Mouse (Mus musculus) limb, embryonic 13.5 days (tissue): Measurements from ENCODE around the gene Tspan17. TPM values are rescaled to one million over a fixed set of nuclear protein-coding genes. Genes with fewer than 3 reads are reported as not detected.

Source experiments
- ATAC-seq: fragments of 200-750 bp; cut with Nextera tagmentation; 2 replicates; pipeline ENCODE4 v1.8.0; 2017; ENCODE audit warnings: low read depth, moderate number of reproducible peaks, moderate TSS enrichment; ENCODE audit not compliant: low FRiP score
- H3K27ac ChIP-seq: fragments of 300-500 bp; sonication (generic); 2 replicates; pipeline ENCODE4 v1.5.1; 2015; ENCODE audit warnings: inconsistent platforms, mild to moderate bottlenecking, moderate library complexity
- H3K27me3 ChIP-seq: fragments of 300-500 bp; sonication (generic); 2 replicates; pipeline ENCODE4 v1.6.1; 2015; ENCODE audit warnings: mild to moderate bottlenecking, inconsistent platforms
- H3K36me3 ChIP-seq: fragments of 300-500 bp; sonication (generic); 2 replicates; pipeline ENCODE4 v1.6.1; 2015; ENCODE audit warnings: inconsistent platforms, mild to moderate bottlenecking, moderate library complexity
- H3K4me1 ChIP-seq: fragments of 300-500 bp; sonication (generic); 2 replicates; pipeline ENCODE4 v1.6.1; 2015; ENCODE audit warnings: inconsistent platforms
- H3K4me2 ChIP-seq: fragments of 300-500 bp; sonication (generic); replicated peaks from 2 replicates; pipeline ENCODE4 v1.6.1; 2015; ENCODE audit warnings: inconsistent platforms, mild to moderate bottlenecking, moderate library complexity
- H3K4me3 ChIP-seq: fragments of 300-500 bp; sonication (generic); 2 replicates; pipeline ENCODE4 v1.5.1; 2015; ENCODE audit warnings: moderate library complexity, mild to moderate bottlenecking, inconsistent platforms
- H3K9ac ChIP-seq: fragments of 300-500 bp; sonication (generic); 2 replicates; pipeline ENCODE4 v1.6.1; 2015; ENCODE audit warnings: mild to moderate bottlenecking, inconsistent platforms
- H3K9me3 ChIP-seq: fragments of 300-500 bp; sonication (generic); 2 replicates; pipeline ENCODE4 v1.6.1; 2016; ENCODE audit warnings: inconsistent platforms
- WGBS: fragments of 180-500 bp; shearing (Covaris S2); methylation state at CpG from one replicate; pipeline ENCODE4 v1.1.7; 2015; 5-methylcytosine and 5-hydroxymethylcytosine counted together
- polyA plus RNA-seq: library from polyadenylated mRNA; unstranded; fragments of >200 nt; fragmentation: Nextera tagmentation; extraction: Ambion mirVana; gene quantifications from 2 replicates; pipeline ENCODE4 v1.2.1, GENCODE M21; 2015

The Tspan17 gene
- polyA plus RNA-seq, 1 experiment from 2014 or later, result 4.7 TPM

DNA sequence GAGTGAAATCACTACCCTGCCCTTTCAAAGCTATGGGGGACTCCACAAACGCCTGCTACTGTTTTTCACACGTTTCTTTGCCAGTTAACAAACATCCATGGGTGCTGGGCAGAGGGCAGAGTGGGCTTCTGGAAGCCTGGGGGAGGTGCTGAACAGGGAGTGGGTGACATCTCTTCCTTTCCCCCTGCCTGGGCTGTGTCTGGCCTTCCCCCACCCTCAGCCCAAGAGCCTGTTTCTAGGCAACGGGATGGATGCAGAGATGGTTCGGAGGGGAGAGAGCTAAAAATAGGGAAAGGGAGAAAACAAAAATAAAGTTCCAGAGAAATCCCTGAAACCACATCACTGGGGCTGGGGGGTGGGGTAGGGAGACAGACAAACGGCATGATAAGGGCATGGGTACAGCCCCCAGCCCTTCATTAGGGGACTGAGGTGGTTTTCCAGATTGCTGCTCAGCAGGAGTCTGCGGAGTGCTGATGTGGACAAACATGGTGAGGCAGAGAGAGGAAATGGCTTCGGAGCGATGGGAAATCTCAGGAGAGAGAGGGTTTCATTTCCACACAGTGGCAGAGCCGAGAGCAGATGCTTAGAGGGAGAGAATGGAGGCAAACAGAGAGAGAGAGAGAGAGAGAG lies 33.9 kb upstream of the Tspan17 start:
- Histone ChIP-seq H3K27me3 (peaks cover 80% of the 10 kb centered on the region), H3K4me3 (no peak overlapping the region), H3K4me2 (no peak overlapping the region), H3K9ac (no peak overlapping the region), H3K36me3 (no peaks in the 10 kb centered on the region), H3K4me1 (peaks cover 13% of the 10 kb centered on the region; the same call in 1 of the 2 replicates), H3K27ac (no peak overlapping the region), H3K9me3 (no peaks in the 10 kb centered on the region)
- ATAC-seq, result no peak
- 27% methylated on average over 9 of the region's 9 CpGs for WGBS

DNA sequence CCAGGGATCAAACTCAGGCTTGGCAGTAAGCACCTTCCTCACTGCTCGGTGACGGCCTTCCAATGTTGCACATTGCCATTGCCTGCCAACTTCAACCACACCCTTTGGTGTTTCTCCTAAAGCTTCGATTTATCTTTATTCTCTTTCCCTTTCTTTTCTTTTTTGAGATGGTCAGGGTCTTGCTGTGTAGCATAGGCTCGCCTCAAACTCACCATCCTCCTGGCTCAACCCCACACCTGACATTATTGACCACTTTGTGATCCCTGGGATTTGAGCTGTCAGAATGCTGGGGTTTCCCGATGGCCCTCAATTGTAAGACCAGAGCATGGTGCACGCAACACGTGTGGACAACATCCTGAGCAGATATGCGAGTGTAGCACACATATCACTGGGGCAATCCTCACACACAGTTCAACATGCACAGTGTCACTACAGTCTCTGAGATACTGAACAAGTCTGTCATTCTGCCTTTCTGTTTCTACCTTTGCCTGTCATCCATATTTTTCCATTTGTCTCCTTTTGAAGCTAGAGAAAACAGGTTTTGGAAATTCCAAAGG lies 32.9 kb upstream of the Tspan17 start:
- 86% methylated on average over 8 of the region's 8 CpGs for WGBS
- ATAC-seq, result no peak
- Histone ChIP-seq H3K9me3 (no peaks in the 10 kb centered on the region), H3K9ac (no peak overlapping the region), H3K4me2 (no peak overlapping the region), H3K27ac (no peak overlapping the region), H3K4me3 (no peak overlapping the region), H3K27me3 (peaks cover 81% of the 10 kb centered on the region), H3K4me1 (peaks cover 13% of the 10 kb centered on the region; the same call in 1 of the 2 replicates), H3K36me3 (no peaks in the 10 kb centered on the region)

DNA sequence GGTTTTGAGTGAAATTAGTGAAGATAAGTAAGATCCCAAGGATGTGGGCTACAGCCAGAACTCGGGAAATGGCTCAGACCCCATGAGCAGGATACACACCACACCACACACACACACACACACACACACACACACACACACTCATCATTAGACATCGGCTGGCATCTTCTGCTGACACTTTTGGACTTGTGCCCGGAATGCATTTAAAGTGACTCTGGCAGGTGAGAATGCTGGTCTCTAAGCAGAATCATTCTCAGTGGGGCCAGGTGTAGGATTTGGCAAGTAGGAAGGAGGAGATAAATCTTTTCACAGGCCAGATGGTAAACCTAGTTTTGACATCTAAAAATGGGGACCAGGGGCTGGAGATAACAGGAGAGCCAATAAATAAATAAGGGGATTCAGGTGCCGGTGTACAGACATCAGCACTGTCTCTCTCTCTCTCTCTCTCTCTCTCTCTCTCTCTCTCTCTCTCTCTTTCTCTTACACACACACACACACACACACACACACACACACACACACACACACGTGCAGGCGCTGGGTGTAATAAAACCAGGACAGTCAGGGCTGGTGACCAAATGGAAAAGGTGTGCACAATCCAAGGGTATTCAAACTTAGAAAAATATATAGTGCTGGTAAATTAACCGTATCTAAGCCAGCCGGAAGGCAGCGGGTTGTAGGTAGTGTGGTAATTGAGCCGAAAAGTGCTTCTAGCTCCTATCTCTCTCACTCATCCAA lies 31.9 kb upstream of the Tspan17 start:
- H3K36me3 ChIP-seq, result no peaks in the 10 kb centered on the region
- H3K9ac ChIP-seq, result no peak overlapping the region
- H3K27me3 ChIP-seq, result peaks cover 79% of the 10 kb centered on the region
- H3K4me2 ChIP-seq, result peak overlapping the region; percentile 70
- H3K4me1 ChIP-seq, result peaks cover 13% of the 10 kb centered on the region; the same call in 1 of the 2 replicates
- no peak for ATAC-seq
- H3K9me3 ChIP-seq, result no peaks in the 10 kb centered on the region
- no peak overlapping the region for H3K27ac ChIP-seq
- H3K4me3 ChIP-seq, result peak overlapping the region; percentile 42
- 48% methylated on average over 10 of the region's 10 CpGs for WGBS

DNA sequence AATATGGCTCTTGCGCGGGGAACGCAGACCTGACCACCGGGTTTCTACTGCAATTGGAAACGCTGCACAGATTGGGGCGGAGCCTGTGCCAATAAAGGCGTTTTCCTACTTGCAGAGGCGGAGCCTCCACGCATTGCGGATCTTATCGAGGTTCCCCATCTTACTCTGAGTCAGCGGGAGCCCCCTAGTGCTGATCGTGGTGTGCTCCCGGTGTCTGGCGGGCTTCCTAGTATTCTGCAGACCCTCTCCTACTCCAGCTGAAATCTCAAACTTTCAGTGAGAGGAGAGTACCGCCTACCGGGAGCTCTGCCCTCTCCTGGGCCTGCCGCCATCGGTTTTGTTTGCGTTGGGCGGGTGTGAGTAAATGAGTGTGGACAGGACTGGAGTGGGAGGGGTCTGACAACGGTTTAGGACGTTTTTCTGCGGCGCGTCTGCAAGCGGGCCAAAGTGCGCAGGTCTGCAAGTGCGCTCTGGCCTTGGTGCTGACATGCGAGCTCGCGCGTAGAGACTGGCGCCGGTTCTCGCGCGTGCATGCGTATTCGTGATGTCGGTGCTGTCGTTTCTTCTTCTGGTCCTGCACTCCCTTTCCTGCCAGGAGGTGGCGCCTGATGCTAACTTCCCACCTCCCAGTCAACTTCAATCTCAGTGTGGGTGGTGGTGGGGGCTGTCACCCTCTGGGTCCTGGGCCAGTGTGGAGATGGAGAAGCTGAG lies 31.0 kb upstream of the Tspan17 start:
- no peaks in the 10 kb centered on the region for H3K36me3 ChIP-seq
- H3K27me3 ChIP-seq, result peaks cover 79% of the 10 kb centered on the region

DNA sequence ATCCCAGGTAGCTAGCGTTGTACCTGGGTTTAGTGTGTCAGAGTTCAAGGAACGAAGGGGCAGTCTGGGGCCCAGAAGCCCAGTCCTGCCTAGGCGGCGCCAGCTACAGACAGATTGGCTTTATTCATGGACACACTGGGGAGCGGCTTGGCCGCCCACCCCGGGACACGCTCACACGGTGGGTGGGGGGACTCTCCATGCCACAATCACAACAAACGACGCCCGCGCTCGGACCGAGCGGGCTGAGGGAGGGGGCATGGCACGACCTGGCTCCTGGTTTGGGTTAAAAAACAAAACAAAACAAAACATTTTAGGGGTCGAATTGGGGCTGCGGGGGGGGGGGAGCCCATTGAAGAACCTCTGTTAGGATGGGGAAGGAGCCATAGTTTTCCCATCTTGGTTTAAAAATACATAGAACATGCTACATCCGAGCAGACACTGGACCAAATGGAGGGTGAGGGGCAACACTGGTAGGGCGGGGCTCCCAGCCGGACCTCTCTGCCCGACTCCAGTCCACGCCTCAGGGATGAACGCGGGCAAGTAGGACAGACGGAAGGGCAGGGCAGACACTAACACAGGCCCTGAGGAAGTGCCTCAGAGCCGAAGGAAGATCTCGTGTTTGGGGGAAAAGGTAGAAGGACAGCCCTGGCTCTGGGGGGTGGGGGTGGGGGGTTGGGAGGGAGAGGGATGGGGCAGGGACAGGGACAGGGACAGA lies 30.3 kb upstream of the Tspan17 start:
- H3K4me3 ChIP-seq, result peak overlapping the region; percentile 42
- no peak for ATAC-seq

More for the DNA sequence above, 31.0 kb upstream of the Tspan17 start:
- peaks cover 13% of the 10 kb centered on the region; the same call in 1 of the 2 replicates for H3K4me1 ChIP-seq
- peak; percentile 80 for ATAC-seq
- H3K27ac ChIP-seq, result no peak overlapping the region
- no peak overlapping the region for H3K9ac ChIP-seq
- no peaks in the 10 kb centered on the region for H3K9me3 ChIP-seq
- peak overlapping the region; percentile 70 for H3K4me2 ChIP-seq
- peak overlapping the region; percentile 42 for H3K4me3 ChIP-seq
- under 1% methylated on average over 43 of the region's 43 CpGs for WGBS

DNA sequence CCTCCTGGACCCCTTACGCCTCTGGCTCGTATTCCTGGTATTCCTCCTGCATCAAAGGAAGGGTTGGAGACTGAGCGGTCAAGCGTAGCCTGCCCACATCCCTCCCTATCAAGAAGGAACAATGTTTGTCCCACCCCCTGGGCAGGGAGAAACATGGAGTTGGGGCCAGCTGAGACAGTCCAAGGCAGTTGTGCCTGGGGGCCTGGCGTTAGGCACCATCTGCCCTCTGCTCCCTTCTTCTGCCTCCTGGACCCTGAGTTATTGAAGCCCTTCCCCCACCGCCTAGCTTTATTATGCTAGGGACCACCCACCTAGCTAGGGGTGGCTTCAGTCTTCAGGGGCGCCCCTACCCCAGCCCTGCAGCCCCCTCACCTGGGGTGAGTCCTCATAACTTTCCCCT lies 29.7 kb upstream of the Tspan17 start:
- Histone ChIP-seq H3K9ac (no peak overlapping the region), H3K36me3 (no peaks in the 10 kb centered on the region), H3K27ac (no peak overlapping the region), H3K9me3 (no peaks in the 10 kb centered on the region), H3K4me1 (peaks cover 13% of the 10 kb centered on the region; the same call in 1 of the 2 replicates), H3K4me2 (no peak overlapping the region), H3K4me3 (no peak overlapping the region), H3K27me3 (peaks cover 79% of the 10 kb centered on the region)
- 18% methylated on average over 7 of the region's 7 CpGs for WGBS
- ATAC-seq, result no peak

More for the DNA sequence above, 30.3 kb upstream of the Tspan17 start:
- Histone ChIP-seq H3K27ac (no peak overlapping the region), H3K9me3 (no peaks in the 10 kb centered on the region), H3K4me2 (peak overlapping the region; percentile 70), H3K4me1 (peaks cover 13% of the 10 kb centered on the region; the same call in 1 of the 2 replicates), H3K9ac (no peak overlapping the region), H3K36me3 (no peaks in the 10 kb centered on the region), H3K27me3 (peaks cover 79% of the 10 kb centered on the region)
- WGBS, result 1% methylated on average over 29 of the region's 29 CpGs

DNA sequence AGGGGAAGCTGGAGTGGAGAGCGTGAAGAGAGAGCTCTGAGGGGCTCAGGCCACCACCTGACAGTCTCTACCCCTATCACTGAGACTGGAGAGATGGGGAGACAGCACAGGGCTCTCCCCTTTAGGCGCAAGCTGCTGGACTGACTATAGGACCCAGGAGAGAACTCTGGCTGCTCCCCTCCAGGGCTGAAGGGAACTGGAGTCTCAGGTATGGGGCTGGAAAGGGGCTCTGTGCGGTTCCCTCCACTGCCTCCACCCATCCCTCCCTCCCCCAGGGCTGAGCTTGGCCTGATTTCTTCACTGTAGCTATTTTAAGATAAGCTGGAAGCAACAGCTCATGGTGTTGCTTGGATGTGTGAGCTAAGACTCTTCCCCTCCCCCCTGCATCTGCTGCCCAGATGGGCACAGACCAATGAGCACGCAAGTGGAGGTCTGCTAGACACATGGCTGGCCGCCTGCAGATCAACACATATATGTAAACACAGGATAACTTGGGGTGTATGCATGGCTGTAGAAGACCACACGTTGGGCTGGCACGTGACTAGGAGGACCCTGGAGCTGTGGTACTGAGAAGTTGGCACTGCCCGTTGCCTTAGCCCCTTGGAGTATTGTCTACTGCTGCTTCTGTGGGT lies 28.9 kb upstream of the Tspan17 start:
- Histone ChIP-seq H3K9ac (no peak overlapping the region), H3K4me1 (peaks cover 13% of the 10 kb centered on the region; the same call in 1 of the 2 replicates), H3K9me3 (no peaks in the 10 kb centered on the region), H3K27me3 (peaks cover 81% of the 10 kb centered on the region), H3K36me3 (no peaks in the 10 kb centered on the region), H3K4me2 (no peak overlapping the region), H3K4me3 (no peak overlapping the region), H3K27ac (no peak overlapping the region)
- ATAC-seq, result no peak
- WGBS, result 50% methylated on average over 8 of the region's 8 CpGs

DNA sequence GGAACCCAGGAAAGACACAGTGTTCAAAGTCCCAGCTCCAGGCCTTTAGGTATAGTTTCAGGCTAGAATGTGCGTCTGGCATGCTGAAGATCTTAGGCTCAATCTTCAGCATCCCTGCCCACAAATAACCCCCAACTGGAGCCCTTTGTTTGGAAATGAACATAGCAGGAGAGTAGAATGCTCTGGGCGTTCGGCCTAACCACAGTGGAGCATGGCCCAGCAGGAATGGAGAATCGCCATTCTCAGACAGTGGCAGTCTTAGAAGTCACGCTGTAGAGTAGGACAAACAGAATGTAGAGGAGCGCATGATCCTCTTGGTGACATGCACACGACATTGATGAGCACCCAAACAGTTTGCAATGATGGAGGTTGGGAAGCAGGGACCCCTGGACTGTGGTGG lies 28.3 kb upstream of the Tspan17 start:
- Histone ChIP-seq H3K9me3 (no peaks in the 10 kb centered on the region), H3K4me1 (peaks cover 17% of the 10 kb centered on the region), H3K27me3 (peaks cover 82% of the 10 kb centered on the region), H3K9ac (no peak overlapping the region), H3K27ac (no peak overlapping the region), H3K4me3 (no peak overlapping the region), H3K36me3 (no peaks in the 10 kb centered on the region), H3K4me2 (no peak overlapping the region)
- ATAC-seq, result no peak
- 76% methylated on average over 7 of the region's 7 CpGs for WGBS

DNA sequence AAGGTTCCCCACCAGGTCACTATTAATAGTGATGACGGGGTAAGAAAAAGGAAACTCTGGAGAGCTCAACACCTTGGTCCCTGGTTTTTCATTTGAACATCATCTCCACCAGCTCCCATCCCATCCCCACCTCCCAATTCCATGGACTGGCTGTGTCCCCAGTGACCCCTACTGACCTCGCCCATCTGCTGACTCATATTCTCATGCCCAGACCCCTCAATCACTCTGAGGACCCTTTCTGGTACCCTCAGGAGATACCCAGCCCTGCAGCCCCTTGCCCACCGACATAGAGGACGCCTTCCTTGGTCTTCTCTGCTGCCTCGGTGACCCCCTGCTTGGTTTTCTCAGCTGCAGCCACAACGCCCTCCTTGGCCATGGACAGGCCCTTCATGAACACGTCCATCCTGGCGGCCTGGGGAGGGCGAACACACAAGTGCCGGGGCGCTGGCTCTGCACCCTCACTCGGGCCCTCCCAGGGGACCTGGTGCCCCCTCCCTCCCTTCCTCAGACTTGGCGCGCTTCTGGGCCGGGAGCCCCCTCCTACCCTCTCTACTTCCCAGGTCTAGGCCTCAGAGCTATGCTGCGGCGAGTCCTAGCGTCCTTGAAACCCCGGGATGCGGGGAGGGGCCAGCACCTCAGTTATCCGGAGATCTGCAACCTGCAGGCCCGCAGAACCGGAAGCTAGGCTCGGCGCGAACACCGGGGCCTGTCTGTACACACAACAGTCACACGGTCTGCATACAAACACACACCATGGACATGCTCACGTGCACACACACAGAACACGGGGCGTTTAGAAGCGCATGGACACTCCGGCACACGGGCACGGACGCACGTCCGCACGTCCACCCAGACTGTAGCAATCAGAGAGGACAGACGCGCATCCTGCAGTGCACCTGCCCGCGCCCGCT lies 23.6 kb upstream of the Tspan17 start:
- no peak overlapping the region for H3K9ac ChIP-seq
- WGBS, result 4% methylated on average over 44 of the region's 44 CpGs
- ATAC-seq, result no peak

DNA sequence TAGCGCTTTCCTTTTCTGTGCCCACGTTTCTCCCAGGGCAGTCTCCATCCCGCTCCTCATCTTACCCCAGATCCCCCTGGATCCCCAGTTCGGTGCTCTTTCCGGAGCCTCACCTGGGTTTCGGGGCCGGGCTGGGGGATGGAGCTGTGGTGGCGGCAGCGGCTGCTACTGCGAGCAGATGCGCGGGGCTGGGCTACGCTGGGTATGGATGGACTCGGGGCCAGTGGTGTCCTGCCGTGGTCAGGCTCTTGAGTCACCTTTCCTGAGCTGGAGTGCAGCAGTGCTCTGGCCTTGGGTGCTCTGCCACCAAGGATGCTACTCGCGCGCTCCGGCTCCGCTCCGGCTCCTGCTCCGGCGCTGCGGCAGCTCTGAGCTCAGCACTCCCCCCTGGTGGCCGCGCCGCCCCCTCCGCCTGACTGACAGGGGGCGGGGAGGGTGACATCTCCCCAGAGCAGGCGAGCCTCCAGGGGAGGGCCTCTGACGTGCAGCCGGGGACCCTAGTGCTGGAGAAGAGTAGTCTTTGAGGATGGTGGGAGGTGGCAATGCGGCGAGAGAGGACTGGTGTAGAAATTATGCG lies 22.9 kb upstream of the Tspan17 start, which contains the start of gene Sncb:
Sncb (minus strand) TSS at position 404 of the 577 bp plus-strand sequence.
- Histone ChIP-seq H3K9ac (no peak within 1 kb of the TSS), H3K27me3 (peaks cover 68% of the 10 kb centered on the region), H3K4me3 (peak within 1 kb of the TSS; percentile 37), H3K36me3 (no peaks in the 10 kb centered on the region), H3K4me2 (peak within 1 kb of the TSS; percentile 61), H3K9me3 (no peaks in the 10 kb centered on the region), H3K27ac (no peak within 1 kb of the TSS), H3K4me1 (peaks cover 11% of the 10 kb centered on the region)
- ATAC-seq, result no peak; the same call in 1 of the 2 replicates
- under 1% methylated on average over 35 of the region's 35 CpGs for WGBS

More for the DNA sequence above, 23.6 kb upstream of the Tspan17 start:
- no peaks in the 10 kb centered on the region for H3K9me3 ChIP-seq
- H3K4me3 ChIP-seq, result peak overlapping the region; percentile 37
- peaks cover 75% of the 10 kb centered on the region for H3K27me3 ChIP-seq
- H3K4me1 ChIP-seq, result peaks cover 11% of the 10 kb centered on the region
- no peak overlapping the region for H3K27ac ChIP-seq
- H3K36me3 ChIP-seq, result no peaks in the 10 kb centered on the region
- peak overlapping the region; percentile 61 for H3K4me2 ChIP-seq
